Mouse (Mus musculus): ENCODE data around the gene Prdx2.

- TF ChIP-seq POLR2A (IDR thresholded peaks at IDR 0.05; ENCODE audit: control insufficient read depth, extremely low read depth, insufficient read depth, low read length, poor library complexity) (no peak), CTCF (IDR thresholded peaks at IDR 0.05; ENCODE audit: borderline replicate concordance, control insufficient read depth, extremely low read depth, insufficient read depth, low read length, poor library complexity) (peak; percentile 97)
Measured at GRCm38 (mm10) chr8:84997649-84998295, 28.4 kb downstream of the Prdx2 start.

Measured in thymus, adult 2 months (tissue).